Mouse (Mus musculus) limb, embryonic 13.5 days (tissue): ENCODE data around the gene Hist1h2ae. TPM values are rescaled to one million over a fixed set of nuclear protein-coding genes. Genes with fewer than 3 reads are reported as not detected.
"Not testable (repeated sequence)": the region's sequence is repeated elsewhere in the genome, so short reads cannot be mapped to it uniquely, and the experiment has no call there.

Experiments
- ATAC-seq: fragments of 200-750 bp; cut with Nextera tagmentation; 2 replicates; pipeline ENCODE4 v1.8.0; 2017; ENCODE audit warnings: low read depth, moderate number of reproducible peaks, moderate TSS enrichment; ENCODE audit not compliant: low FRiP score
- H3K27ac ChIP-seq: fragments of 300-500 bp; sonication (generic); 2 replicates; pipeline ENCODE4 v1.5.1; 2015; ENCODE audit warnings: inconsistent platforms, mild to moderate bottlenecking, moderate library complexity
- H3K27me3 ChIP-seq: fragments of 300-500 bp; sonication (generic); 2 replicates; pipeline ENCODE4 v1.6.1; 2015; ENCODE audit warnings: mild to moderate bottlenecking, inconsistent platforms
- H3K36me3 ChIP-seq: fragments of 300-500 bp; sonication (generic); 2 replicates; pipeline ENCODE4 v1.6.1; 2015; ENCODE audit warnings: inconsistent platforms, mild to moderate bottlenecking, moderate library complexity
- H3K4me1 ChIP-seq: fragments of 300-500 bp; sonication (generic); 2 replicates; pipeline ENCODE4 v1.6.1; 2015; ENCODE audit warnings: inconsistent platforms
- H3K4me2 ChIP-seq: fragments of 300-500 bp; sonication (generic); replicated peaks from 2 replicates; pipeline ENCODE4 v1.6.1; 2015; ENCODE audit warnings: inconsistent platforms, mild to moderate bottlenecking, moderate library complexity
- H3K4me3 ChIP-seq: fragments of 300-500 bp; sonication (generic); 2 replicates; pipeline ENCODE4 v1.5.1; 2015; ENCODE audit warnings: moderate library complexity, mild to moderate bottlenecking, inconsistent platforms
- H3K9ac ChIP-seq: fragments of 300-500 bp; sonication (generic); 2 replicates; pipeline ENCODE4 v1.6.1; 2015; ENCODE audit warnings: mild to moderate bottlenecking, inconsistent platforms
- H3K9me3 ChIP-seq: fragments of 300-500 bp; sonication (generic); 2 replicates; pipeline ENCODE4 v1.6.1; 2016; ENCODE audit warnings: inconsistent platforms
- WGBS: fragments of 180-500 bp; shearing (Covaris S2); methylation state at CpG from one replicate; pipeline ENCODE4 v1.1.7; 2015; 5-methylcytosine and 5-hydroxymethylcytosine counted together
- polyA plus RNA-seq: library from polyadenylated mRNA; unstranded; fragments of >200 nt; fragmentation: Nextera tagmentation; extraction: Ambion mirVana; gene quantifications from 2 replicates; pipeline ENCODE4 v1.2.1, GENCODE M21; 2015

Hist1h2ae gene
- polyA plus RNA-seq, 1 experiment from 2014 or later, result 115 TPM

- Histone ChIP-seq H3K9ac (no peak overlapping the region), H3K36me3 (no peaks in the 10 kb centered on the region), H3K27me3 (no peaks in the 10 kb centered on the region), H3K9me3 (no peaks in the 10 kb centered on the region), H3K4me1 (peaks cover 25% of the 10 kb centered on the region), H3K4me2 (no peak overlapping the region), H3K27ac (no peak overlapping the region), H3K4me3 (no peak overlapping the region)
- no peak for ATAC-seq
- WGBS, result 80% methylated on average over 3 of the region's 3 CpGs
Measured at GRCm38 (mm10) chr13:23541497-23541896, 29.5 kb downstream of the Hist1h2ae start.

- not testable (repeated sequence) for H3K9me3 ChIP-seq, H3K9ac ChIP-seq, H3K36me3 ChIP-seq, H3K27me3 ChIP-seq, H3K4me2 ChIP-seq, H3K4me3 ChIP-seq, H3K27ac ChIP-seq, ATAC-seq
- WGBS, result 44% methylated on average over 1 of the region's 1 CpGs
- peaks cover 27% of the 10 kb centered on the region for H3K4me1 ChIP-seq
Measured at GRCm38 (mm10) chr13:23539821-23540220, 31.2 kb downstream of the Hist1h2ae start.

DNA sequence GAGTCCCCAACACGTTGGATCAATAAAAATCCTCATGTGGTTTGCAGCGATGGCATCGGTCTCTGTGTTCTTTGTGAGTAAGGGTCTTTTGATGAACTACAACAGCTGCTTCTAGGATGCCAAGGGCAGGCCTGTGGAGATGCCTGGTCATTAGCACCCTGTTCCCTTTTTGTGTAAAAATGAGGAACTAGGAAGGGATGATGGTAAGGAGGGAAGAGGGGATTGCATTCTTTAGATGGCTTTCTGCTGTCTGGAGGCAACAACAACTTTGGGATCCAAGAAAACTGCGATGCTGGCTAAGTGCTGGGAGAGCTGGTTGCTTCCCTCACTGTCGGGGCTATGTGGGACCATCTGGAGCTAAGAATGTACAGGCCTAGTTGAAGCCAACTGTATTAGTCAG, 32.8 kb downstream of the Hist1h2ae start:
- Histone ChIP-seq H3K27me3 (no peaks in the 10 kb centered on the region), H3K9ac (peak overlapping the region; percentile 31; the same call in 1 of the 2 replicates), H3K4me1 (peaks cover 34% of the 10 kb centered on the region), H3K9me3 (no peaks in the 10 kb centered on the region), H3K4me3 (no peak overlapping the region), H3K4me2 (peak overlapping the region; percentile 65), H3K27ac (peak overlapping the region; percentile 33; the same call in 1 of the 2 replicates), H3K36me3 (no peaks in the 10 kb centered on the region)
- no peak for ATAC-seq
- WGBS, result 48% methylated on average over 5 of the region's 5 CpGs

GRCm38 (mm10) chr13:23537006-23537710, 33.9 kb downstream of the Hist1h2ae start:
- 75% methylated on average over 3 of the region's 3 CpGs for WGBS
- no peaks in the 10 kb centered on the region for H3K36me3 ChIP-seq
- H3K27me3 ChIP-seq, result no peaks in the 10 kb centered on the region
- no peak for ATAC-seq
- peaks cover 41% of the 10 kb centered on the region for H3K4me1 ChIP-seq
- H3K4me2 ChIP-seq, result peak overlapping the region; percentile 65
- H3K9ac ChIP-seq, result peak overlapping the region; percentile 19
- H3K27ac ChIP-seq, result peak overlapping the region; percentile 39
- no peaks in the 10 kb centered on the region for H3K9me3 ChIP-seq
- peak overlapping the region; percentile 55 for H3K4me3 ChIP-seq

- H3K4me3 ChIP-seq, result peak overlapping the region; percentile 55
- peak overlapping the region; percentile 72 for H3K9ac ChIP-seq
- 19% methylated on average over 7 of the region's 7 CpGs for WGBS
- peaks cover 42% of the 10 kb centered on the region for H3K4me1 ChIP-seq
- peak overlapping the region; percentile 65 for H3K4me2 ChIP-seq
- no peak for ATAC-seq
- H3K36me3 ChIP-seq, result no peaks in the 10 kb centered on the region
- H3K27ac ChIP-seq, result peak overlapping the region; percentile 97
- H3K27me3 ChIP-seq, result no peaks in the 10 kb centered on the region
- no peaks in the 10 kb centered on the region for H3K9me3 ChIP-seq
Measured at GRCm38 (mm10) chr13:23536076-23536822, 34.8 kb downstream of the Hist1h2ae start.

DNA sequence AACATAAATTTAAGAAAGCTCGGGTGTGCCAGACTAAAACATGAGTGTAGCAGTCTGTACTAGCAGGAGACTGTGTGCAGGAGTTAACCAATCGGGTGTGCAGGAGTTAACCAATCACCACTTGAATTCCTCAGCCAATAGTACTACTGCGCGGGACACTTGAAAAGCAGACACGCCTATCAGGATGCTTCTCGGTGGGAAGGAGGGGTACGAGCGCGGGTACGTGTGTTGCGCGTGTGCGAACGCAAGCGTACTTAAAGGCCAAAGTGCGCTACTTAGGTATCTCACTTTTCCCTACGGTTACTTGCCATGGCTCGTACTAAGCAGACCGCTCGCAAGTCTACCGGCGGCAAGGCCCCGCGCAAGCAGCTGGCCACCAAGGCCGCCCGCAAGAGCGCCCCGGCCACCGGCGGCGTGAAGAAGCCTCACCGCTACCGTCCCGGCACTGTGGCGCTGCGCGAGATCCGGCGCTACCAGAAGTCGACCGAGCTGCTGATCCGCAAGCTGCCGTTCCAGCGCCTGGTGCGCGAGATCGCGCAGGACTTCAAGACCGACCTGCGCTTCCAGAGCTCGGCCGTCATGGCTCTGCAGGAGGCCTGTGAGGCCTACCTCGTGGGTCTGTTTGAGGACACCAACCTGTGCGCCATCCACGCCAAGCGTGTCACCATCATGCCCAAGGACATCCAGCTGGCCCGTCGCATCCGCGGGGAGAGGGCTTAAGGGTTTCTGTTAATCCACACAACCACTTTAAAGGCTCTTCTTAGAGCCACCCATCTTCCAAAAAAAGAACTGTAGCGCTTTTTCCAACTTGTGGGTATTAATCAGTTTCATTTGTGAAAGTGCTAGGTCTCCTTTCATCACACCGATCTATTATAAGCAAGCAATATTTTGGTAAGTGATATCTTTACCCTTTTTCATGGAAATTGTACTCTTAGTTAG, 35.6 kb downstream of the Hist1h2ae start, which contains the start of gene Hist1h3g:
Gene Hist1h3g, plus strand, starts transcription at position 286 of the 939 bp plus-strand sequence.
- not testable (repeated sequence) for H3K9me3 ChIP-seq, H3K27me3 ChIP-seq, H3K36me3 ChIP-seq
- Histone ChIP-seq H3K4me2 (peak within 1 kb of the TSS; percentile 65), H3K27ac (peak within 1 kb of the TSS; percentile 97), H3K4me1 (peaks cover 42% of the 10 kb centered on the region), H3K9ac (peak within 1 kb of the TSS; percentile 72), H3K4me3 (peak within 1 kb of the TSS; percentile 55)
- ATAC-seq, result peak; percentile 94
- 1% methylated on average over 55 of the region's 62 CpGs for WGBS

GRCm38 (mm10) chr13:23534368-23535131, 36.5 kb downstream of the Hist1h2ae start:
- H3K9ac ChIP-seq, result peak overlapping the region; percentile 63
- 1% methylated on average over 15 of the region's 15 CpGs for WGBS
- no peaks in the 10 kb centered on the region for H3K36me3 ChIP-seq
- no peaks in the 10 kb centered on the region for H3K27me3 ChIP-seq
- H3K4me2 ChIP-seq, result peak overlapping the region; percentile 65
- H3K9me3 ChIP-seq, result no peaks in the 10 kb centered on the region
- peak overlapping the region; percentile 97 for H3K27ac ChIP-seq
- ATAC-seq, result 0 out of 2 replicates have a peak, but pooled peaks have one; percentile 15
- H3K4me1 ChIP-seq, result peaks cover 42% of the 10 kb centered on the region
- peak overlapping the region; percentile 55 for H3K4me3 ChIP-seq

- WGBS, result under 1% methylated on average over 32 of the region's 53 CpGs
- H3K36me3 ChIP-seq, H3K27me3 ChIP-seq, H3K9me3 ChIP-seq: not testable (repeated sequence)
- Histone ChIP-seq H3K4me1 (peaks cover 47% of the 10 kb centered on the region), H3K9ac (peak within 1 kb of the TSS; percentile 81), H3K4me2 (peak within 1 kb of the TSS; percentile 65), H3K27ac (peak within 1 kb of the TSS; percentile 97), H3K4me3 (peak within 1 kb of the TSS; percentile 55)
- ATAC-seq, result peak; percentile 46
Measured at GRCm38 (mm10) chr13:23533560-23534367, 37.3 kb downstream of the Hist1h2ae start, which contains the start of gene Hist1h2af. TSS of gene Hist1h2af (plus strand) at chr13:23533906.

DNA sequence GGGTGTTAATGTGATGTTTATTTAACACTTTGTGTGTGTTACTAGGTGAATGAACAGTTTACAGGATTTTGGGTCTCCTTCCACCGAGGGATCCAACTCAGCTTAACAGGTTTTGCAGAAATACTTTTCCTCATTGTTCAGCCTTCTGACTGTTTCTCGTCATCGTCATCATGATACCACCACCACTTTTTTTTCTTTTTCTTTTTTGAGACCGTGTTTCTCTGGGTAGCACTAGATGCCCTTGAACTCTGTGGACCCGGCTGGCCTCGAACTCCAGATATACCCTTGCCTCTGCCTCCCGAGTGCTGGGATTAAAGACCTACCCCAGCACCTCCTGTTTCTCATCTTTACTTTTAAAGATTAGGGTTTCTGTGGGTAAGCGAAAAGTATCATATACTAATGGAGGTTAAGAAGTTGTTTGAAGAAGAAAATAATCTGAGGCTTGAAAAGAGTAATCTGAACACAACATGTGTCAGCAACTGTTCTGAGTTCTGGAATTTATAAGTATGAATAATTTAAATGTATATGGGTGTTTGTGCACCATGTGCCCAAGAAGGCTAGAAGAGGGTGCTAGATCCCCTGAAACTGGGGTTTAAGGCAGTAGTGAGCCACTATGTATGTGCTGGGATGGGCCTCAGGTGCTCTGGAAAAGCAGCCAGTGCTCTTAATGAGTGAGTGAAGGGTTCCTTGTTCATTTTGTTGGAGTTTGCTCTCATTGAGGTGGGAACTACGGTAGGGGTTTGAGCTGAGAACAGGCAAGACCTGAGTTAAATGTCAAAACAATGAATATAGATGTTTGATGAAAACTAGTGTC, 38.6 kb downstream of the Hist1h2ae start:
- ATAC-seq, result no peak

More for the DNA sequence above, 38.6 kb downstream of the Hist1h2ae start:
- Histone ChIP-seq H3K9ac (peak overlapping the region; percentile 81), H3K27ac (peak overlapping the region; percentile 97), H3K4me3 (peak overlapping the region; percentile 55), H3K4me2 (peak overlapping the region; percentile 65), H3K9me3 (no peaks in the 10 kb centered on the region), H3K36me3 (no peaks in the 10 kb centered on the region), H3K4me1 (peaks cover 39% of the 10 kb centered on the region), H3K27me3 (no peaks in the 10 kb centered on the region)
- 19% methylated on average over 9 of the region's 9 CpGs for WGBS
